Mouse (Mus musculus) liver, embryonic 14.5 days (tissue): Measurements from ENCODE around the gene Shank2. TPM values are rescaled to one million over a fixed set of nuclear protein-coding genes. Genes with fewer than 3 reads are reported as not detected.

ENCODE experiments used
- ATAC-seq: fragments of 200-750 bp; cut with Nextera tagmentation; 2 replicates; pipeline ENCODE4 v1.8.0; 2017; ENCODE audit warnings: moderate number of reproducible peaks, mild to moderate bottlenecking, moderate library complexity; ENCODE audit not compliant: insufficient read depth
- DNase-seq, 3 experiments: peaks; one replicate each; pipeline ENCODE4 v3.0.0-alpha.2; 2012 to 2013; ENCODE audit warnings: low read depth in 3 of 3, low spot score in 3 of 3
- H3K27ac ChIP-seq: fragments of 300-500 bp; sonication (generic); 2 replicates; pipeline ENCODE4 v1.5.1; 2014; ENCODE audit warnings: moderate library complexity, mild to moderate bottlenecking, control low read depth, inconsistent platforms
- H3K27me3 ChIP-seq: fragments of 300-500 bp; sonication (generic); 2 replicates; pipeline ENCODE4 v1.6.1; 2014; ENCODE audit warnings: mild to moderate bottlenecking, low read length, moderate library complexity; ENCODE audit not compliant: control insufficient read depth, insufficient read depth
- H3K36me3 ChIP-seq: fragments of 300-500 bp; sonication (generic); replicated peaks from 2 replicates; pipeline ENCODE4 v1.6.1; 2014; ENCODE audit warnings: low read depth; ENCODE audit not compliant: control insufficient read depth, insufficient read depth
- H3K4me1 ChIP-seq, 2 experiments: fragments of 200-500 bp in 1 of 2; fragments of 300-500 bp in 1 of 2; sonication (generic) in 1 of 2; replicated peaks; 2 replicates each; pipeline ENCODE4 v1.6.1; 2012 to 2014; ENCODE audit warnings: antibody characterized with exemption in 1 of 2, inconsistent platforms in 1 of 2, low read length in 1 of 2; ENCODE audit not compliant: control insufficient read depth in 2 of 2, insufficient read depth in 2 of 2
- H3K4me2 ChIP-seq: fragments of 300-500 bp; sonication (generic); 2 replicates; pipeline ENCODE4 v1.6.1; 2014; ENCODE audit warnings: low read depth, mild to moderate bottlenecking, control low read depth, moderate library complexity
- H3K4me3 ChIP-seq, 2 experiments: fragments of 200-500 bp in 1 of 2; fragments of 300-500 bp in 1 of 2; sonication (generic) in 1 of 2; 2 replicates each; pipeline ENCODE4 v1.5.1; 2012 to 2014; ENCODE audit warnings: low read depth in 2 of 2, low read length in 2 of 2, mild to moderate bottlenecking in 2 of 2, control low read depth in 1 of 2, inconsistent platforms in 1 of 2, moderate library complexity in 1 of 2; ENCODE audit not compliant: insufficient read depth in 1 of 2
- H3K9ac ChIP-seq: fragments of 300-500 bp; sonication (generic); replicated peaks from 2 replicates; pipeline ENCODE4 v1.6.1; 2014; ENCODE audit warnings: mild to moderate bottlenecking, control low read depth, moderate library complexity
- H3K9me3 ChIP-seq: fragments of 300-500 bp; sonication (generic); 2 replicates; pipeline ENCODE4 v1.6.1; 2016; ENCODE audit warnings: low read length, mixed read lengths; ENCODE audit not compliant: control insufficient read depth
- CTCF ChIP-seq: IDR thresholded peaks from 2 replicates; pipeline ENCODE4 v1.5.1; 2016; ENCODE audit warnings: antibody characterized with exemption, low read depth, control low read depth
- EP300 ChIP-seq: IDR thresholded peaks from 2 replicates; pipeline ENCODE4 v1.6.1; 2016; ENCODE audit warnings: antibody characterized with exemption, low read depth
- WGBS: fragments of 180-500 bp; shearing (Covaris S2); extraction: QIAGEN DNeasy Blood & Tissue Kit; methylation state at CpG from one replicate; pipeline ENCODE4 v1.1.7; 2014; ENCODE audit not compliant: insufficient replicate concordance; 5-methylcytosine and 5-hydroxymethylcytosine counted together
- polyA plus RNA-seq, 2 experiments: library from polyadenylated mRNA; depleted of rRNA in 1 of 2; stranded (reverse) in 1 of 2; unstranded in 1 of 2; fragments of >200 nt; fragmentation: Nextera tagmentation in 1 of 2; extraction: Ambion mirVana in 1 of 2; gene quantifications; 2 replicates each; pipeline versions ENCODE4 v1.2.1 to v1.2.3; 2012 to 2014

Shank2 gene
- polyA plus RNA-seq, 2 experiments: 0.17 to 0.35 TPM

- 42% methylated on average over 3 of the region's 3 CpGs for WGBS
- TF ChIP-seq EP300 (no peak), CTCF (no peak)
- no peak for DNase-seq
- Histone ChIP-seq H3K4me1 (no peaks in the 10 kb centered on the region), H3K27me3 (no peaks in the 10 kb centered on the region), H3K9ac (no peak overlapping the region), H3K4me2 (no peak overlapping the region), H3K4me3 (no peak overlapping the region), H3K9me3 (no peaks in the 10 kb centered on the region), H3K36me3 (no peaks in the 10 kb centered on the region), H3K27ac (no peak overlapping the region)
- ATAC-seq: no peak
Observed at GRCm38 (mm10) chr7:144176234-144176730, 174.6 kb downstream of the Shank2 start.

GRCm38 (mm10) chr7:144179436-144179835 is 177.7 kb downstream of the Shank2 start:
- Histone ChIP-seq H3K4me3 (no peak overlapping the region), H3K9me3 (no peaks in the 10 kb centered on the region), H3K4me2 (no peak overlapping the region), H3K27ac (no peak overlapping the region), H3K4me1 (no peaks in the 10 kb centered on the region), H3K9ac (no peak overlapping the region), H3K36me3 (no peaks in the 10 kb centered on the region), H3K27me3 (no peaks in the 10 kb centered on the region)
- ATAC-seq (no peak), DNase-seq (no peak)
- 69% methylated on average over 6 of the region's 6 CpGs for WGBS
- TF ChIP-seq EP300 (no peak), CTCF (no peak)

- H3K4me1 ChIP-seq: no peaks in the 10 kb centered on the region
- DNase-seq: peak in 2 of 3 experiments; percentile 3 to 23
- no peak overlapping the region for H3K4me3 ChIP-seq
- 14% methylated on average over 6 of the region's 6 CpGs for WGBS
- no peaks in the 10 kb centered on the region for H3K36me3 ChIP-seq
- no peak overlapping the region for H3K9ac ChIP-seq
- H3K9me3 ChIP-seq: no peaks in the 10 kb centered on the region
- no peak overlapping the region for H3K27ac ChIP-seq
- TF ChIP-seq CTCF (peak; percentile 89), EP300 (no peak)
- H3K4me2 ChIP-seq: no peak overlapping the region
- H3K27me3 ChIP-seq: no peaks in the 10 kb centered on the region
- no peak for ATAC-seq
Observed at GRCm38 (mm10) chr7:144180885-144181284, 179.2 kb downstream of the Shank2 start.

GRCm38 (mm10) chr7:144187869-144188430 is 186.2 kb downstream of the Shank2 start:
- ATAC-seq (no peak), DNase-seq (no peak)
- H3K27me3 ChIP-seq: no peaks in the 10 kb centered on the region
- TF ChIP-seq CTCF (no peak), EP300 (no peak)
- H3K9ac ChIP-seq: no peak overlapping the region
- no peak overlapping the region for H3K27ac ChIP-seq
- no peaks in the 10 kb centered on the region for H3K9me3 ChIP-seq
- H3K4me1 ChIP-seq: no peaks in the 10 kb centered on the region
- H3K36me3 ChIP-seq: no peaks in the 10 kb centered on the region
- H3K4me3 ChIP-seq: no peak overlapping the region
- no peak overlapping the region for H3K4me2 ChIP-seq
- 65% methylated on average over 11 of the region's 11 CpGs for WGBS

GRCm38 (mm10) chr7:144189446-144189845 is 187.7 kb downstream of the Shank2 start:
- Histone ChIP-seq H3K4me2 (no peak overlapping the region), H3K4me1 (no peaks in the 10 kb centered on the region), H3K36me3 (no peaks in the 10 kb centered on the region), H3K27ac (no peak overlapping the region), H3K4me3 (no peak overlapping the region), H3K9ac (no peak overlapping the region), H3K9me3 (no peaks in the 10 kb centered on the region), H3K27me3 (no peaks in the 10 kb centered on the region)
- TF ChIP-seq EP300 (no peak), CTCF (no peak)
- DNase-seq: no peak
- no peak for ATAC-seq
- 52% methylated on average over 4 of the region's 4 CpGs for WGBS
